Mouse (Mus musculus): ENCODE data around the gene Cradd. TPM values are rescaled to one million over a fixed set of nuclear protein-coding genes. Genes with fewer than 3 reads are reported as not detected.

Cradd gene
- polyA plus RNA-seq, 1 experiment = 18.0 TPM

- Histone ChIP-seq H3K4me1 (peaks cover 67% of the 10 kb centered on the region), H3K36me3 (replicated peaks; ENCODE audit: low read length) (peaks cover 3% of the 10 kb centered on the region), H3K4me3 (replicated peaks) (peak overlapping the region; percentile 92), H3K9me3 (no peaks in the 10 kb centered on the region), H3K27me3 (replicated peaks) (peaks cover 13% of the 10 kb centered on the region)
- no peak for TF ChIP-seq GATA1 (IDR thresholded peaks at IDR 0.05; ENCODE audit: borderline replicate concordance, low read length)
- no peak for TF ChIP-seq FLI1 (IDR thresholded peaks at IDR 0.05; ENCODE audit: low read length)
Observed at GRCm38 (mm10) chr10:95265576-95265975, 58.4 kb downstream of the Cradd start.

GRCm38 (mm10) chr10:95264485-95265321 lies 59.2 kb downstream of the Cradd start:
- Histone ChIP-seq H3K9me3 (no peaks in the 10 kb centered on the region), H3K36me3 (replicated peaks; ENCODE audit: low read length) (no peaks in the 10 kb centered on the region), H3K27me3 (replicated peaks) (peaks cover 9% of the 10 kb centered on the region), H3K4me1 (peaks cover 72% of the 10 kb centered on the region), H3K4me3 (replicated peaks) (peak overlapping the region; percentile 92)
- no peak for TF ChIP-seq FLI1 (IDR thresholded peaks at IDR 0.05; ENCODE audit: low read length)

- H3K4me1 ChIP-seq = peaks cover 75% of the 10 kb centered on the region
- TF ChIP-seq FLI1 (IDR thresholded peaks at IDR 0.05; ENCODE audit: low read length) = no peak
- TF ChIP-seq GATA1 (IDR thresholded peaks at IDR 0.05; ENCODE audit: borderline replicate concordance, low read length) = no peak
Observed at GRCm38 (mm10) chr10:95262388-95262787, 61.5 kb downstream of the Cradd start.

GRCm38 (mm10) chr10:95261279-95261678 lies 62.7 kb downstream of the Cradd start:
- Histone ChIP-seq H3K9me3 (no peaks in the 10 kb centered on the region), H3K36me3 (replicated peaks; ENCODE audit: low read length) (no peaks in the 10 kb centered on the region), H3K4me1 (peaks cover 65% of the 10 kb centered on the region), H3K4me3 (replicated peaks) (no peak overlapping the region), H3K27me3 (replicated peaks) (peaks cover 4% of the 10 kb centered on the region)
- TF ChIP-seq FLI1 (IDR thresholded peaks at IDR 0.05; ENCODE audit: low read length) (no peak), GATA1 (IDR thresholded peaks at IDR 0.05; ENCODE audit: borderline replicate concordance, low read length) (no peak)

More at GRCm38 (mm10) chr10:95262388-95262787, 61.5 kb downstream of the Cradd start:
- H3K9me3 ChIP-seq = no peaks in the 10 kb centered on the region
- peak overlapping the region; percentile 35 for H3K4me3 ChIP-seq (replicated peaks)
- no peaks in the 10 kb centered on the region for H3K36me3 ChIP-seq (replicated peaks; ENCODE audit: low read length)
- H3K27me3 ChIP-seq (replicated peaks) = peaks cover 4% of the 10 kb centered on the region

GRCm38 (mm10) chr10:95260420-95260819 lies 63.5 kb downstream of the Cradd start:
- Histone ChIP-seq H3K27me3 (replicated peaks) (peaks cover 4% of the 10 kb centered on the region), H3K9me3 (no peaks in the 10 kb centered on the region), H3K4me1 (peaks cover 60% of the 10 kb centered on the region), H3K4me3 (replicated peaks) (no peak overlapping the region), H3K36me3 (replicated peaks; ENCODE audit: low read length) (no peaks in the 10 kb centered on the region)
- TF ChIP-seq FLI1 (IDR thresholded peaks at IDR 0.05; ENCODE audit: low read length) = no peak
- TF ChIP-seq GATA1 (IDR thresholded peaks at IDR 0.05; ENCODE audit: borderline replicate concordance, low read length) = no peak

- Histone ChIP-seq H3K27me3 (replicated peaks) (no peaks in the 10 kb centered on the region), H3K4me1 (peaks cover 52% of the 10 kb centered on the region), H3K9me3 (no peaks in the 10 kb centered on the region), H3K4me3 (replicated peaks) (no peak overlapping the region), H3K36me3 (replicated peaks; ENCODE audit: low read length) (no peaks in the 10 kb centered on the region)
- TF ChIP-seq GATA1 (IDR thresholded peaks at IDR 0.05; ENCODE audit: borderline replicate concordance, low read length) (no peak), FLI1 (IDR thresholded peaks at IDR 0.05; ENCODE audit: low read length) (no peak)
Observed at GRCm38 (mm10) chr10:95258471-95259155, 65.3 kb downstream of the Cradd start.

GRCm38 (mm10) chr10:95257979-95258378 lies 66.0 kb downstream of the Cradd start:
- Histone ChIP-seq H3K36me3 (replicated peaks; ENCODE audit: low read length) (no peaks in the 10 kb centered on the region), H3K9me3 (no peaks in the 10 kb centered on the region), H3K27me3 (replicated peaks) (peaks cover 2% of the 10 kb centered on the region), H3K4me3 (replicated peaks) (no peak overlapping the region), H3K4me1 (peaks cover 46% of the 10 kb centered on the region)
- TF ChIP-seq FLI1 (IDR thresholded peaks at IDR 0.05; ENCODE audit: low read length) = no peak
- no peak for TF ChIP-seq GATA1 (IDR thresholded peaks at IDR 0.05; ENCODE audit: borderline replicate concordance, low read length)

GRCm38 (mm10) chr10:95256095-95256494 lies 67.8 kb downstream of the Cradd start:
- no peak for TF ChIP-seq FLI1 (IDR thresholded peaks at IDR 0.05; ENCODE audit: low read length)
- TF ChIP-seq GATA1 (IDR thresholded peaks at IDR 0.05; ENCODE audit: borderline replicate concordance, low read length) = no peak
- H3K36me3 ChIP-seq (replicated peaks; ENCODE audit: low read length) = no peaks in the 10 kb centered on the region
- peaks cover 5% of the 10 kb centered on the region for H3K27me3 ChIP-seq (replicated peaks)
- no peaks in the 10 kb centered on the region for H3K9me3 ChIP-seq
- H3K4me3 ChIP-seq (replicated peaks) = no peak overlapping the region
- peaks cover 31% of the 10 kb centered on the region for H3K4me1 ChIP-seq

GRCm38 (mm10) chr10:95255018-95255680 lies 68.8 kb downstream of the Cradd start:
- TF ChIP-seq GATA1 (IDR thresholded peaks at IDR 0.05; ENCODE audit: borderline replicate concordance, low read length) = no peak
- no peak for TF ChIP-seq FLI1 (IDR thresholded peaks at IDR 0.05; ENCODE audit: low read length)
- no peaks in the 10 kb centered on the region for H3K9me3 ChIP-seq
- peaks cover 6% of the 10 kb centered on the region for H3K27me3 ChIP-seq (replicated peaks)
- no peaks in the 10 kb centered on the region for H3K36me3 ChIP-seq (replicated peaks; ENCODE audit: low read length)
- no peak overlapping the region for H3K4me3 ChIP-seq (replicated peaks)
- peaks cover 33% of the 10 kb centered on the region for H3K4me1 ChIP-seq
